Mouse (Mus musculus) heart, postnatal 25 days (tissue): ENCODE data around the gene Vmn2r49. TPM values are rescaled to one million over a fixed set of nuclear protein-coding genes. Genes with fewer than 3 reads are reported as not detected.
"Not testable (repeated sequence)": the region's sequence is repeated elsewhere in the genome, so short reads cannot be mapped to it uniquely, and the experiment has no call there.

Experiments
- DNase-seq: peaks from one replicate; pipeline ENCODE4 v3.0.0; 2022; ENCODE audit warnings: low spot score
- intact Hi-C: fragments of 180-260 bp; cut with DNase I; formaldehyde crosslinking; loops from one replicate; pipeline ENCODE4 v1.15.1; 2025
- total RNA-seq, 2 experiments: library from RNA; stranded (reverse); gene quantifications; 2 replicates each; pipeline ENCODE4 v1.2.3; 2021

Vmn2r49 gene
- not detected for total RNA-seq

GRCm38 (mm10) chr7:9992157-9992556 is at the start of gene Vmn2r49:
Gene Vmn2r49, minus strand, starts transcription at chr7:9992257.
- DNase-seq, intact Hi-C loops: not testable (repeated sequence)

DNA sequence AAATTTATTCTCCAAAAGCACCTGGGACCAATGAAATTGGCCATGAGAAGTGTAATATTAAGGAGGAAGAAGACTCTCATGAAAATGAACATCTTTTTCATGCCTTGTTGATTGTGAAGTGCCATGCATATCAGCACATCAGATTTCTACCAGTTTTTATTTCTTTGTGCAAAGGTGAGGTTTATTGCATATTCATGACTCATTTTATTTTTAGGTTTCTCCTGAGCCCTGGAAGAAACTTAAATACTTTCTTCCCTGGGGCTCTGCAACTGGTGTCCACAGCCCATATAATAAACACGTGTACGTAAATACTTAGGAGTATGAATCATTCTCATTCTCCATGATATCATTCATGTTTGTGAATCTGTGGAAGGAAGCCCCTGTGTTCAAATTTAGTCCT is 38.6 kb downstream of the Vmn2r49 start, which contains the start of gene Vmn2r48:
Gene Vmn2r48 (minus strand): TSS at position 101 of the 400 bp plus-strand sequence.
- DNase-seq, intact Hi-C loops: not testable (repeated sequence)

Other genes starting within 250 kb of the Vmn2r49 start
- gene Vmn2r46, start 221.7 kb downstream of the Vmn2r49 start, total RNA-seq = not detected
- not detected for gene Vmn2r47, start 150.9 kb downstream of the Vmn2r49 start, total RNA-seq
- not detected for gene Vmn2r48, start 38.7 kb downstream of the Vmn2r49 start, total RNA-seq
- not detected for gene Vmn2r50, start 61.0 kb upstream of the Vmn2r49 start, total RNA-seq
- not detected for gene Vmn2r51, start 113.5 kb upstream of the Vmn2r49 start, total RNA-seq
- gene Vmn2r52, start 184.3 kb upstream of the Vmn2r49 start, total RNA-seq = not detected